Mouse (Mus musculus): ENCODE data around the gene Cux1.

Cux1 gene

DNA sequence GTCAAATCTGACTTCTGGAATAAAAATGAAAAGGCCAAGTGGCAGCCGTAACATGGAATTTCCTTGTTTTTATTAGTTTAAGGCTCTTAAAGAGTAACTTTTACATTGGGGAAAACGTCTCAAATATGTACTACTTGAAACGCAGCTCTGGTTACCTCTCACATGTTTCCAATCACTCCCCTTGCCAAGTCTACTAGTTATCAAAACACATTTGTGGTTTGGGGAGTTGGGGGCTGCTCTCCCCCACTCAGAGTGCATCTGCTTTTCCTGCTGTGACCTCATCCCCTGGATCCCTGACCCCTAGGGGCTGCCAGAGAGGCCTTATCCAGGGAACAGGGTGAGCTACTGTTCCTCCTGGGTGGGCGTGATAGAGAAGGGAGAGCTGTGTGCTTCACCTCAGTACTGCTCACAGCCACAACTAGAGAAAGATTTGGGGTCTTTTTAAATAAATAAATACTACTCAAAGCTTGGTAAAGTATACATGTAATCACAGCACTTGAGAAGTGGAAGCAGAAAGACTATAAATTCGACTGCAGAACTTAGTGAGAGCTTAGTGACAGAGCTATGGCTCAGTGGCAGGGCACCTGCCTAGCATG, 64.7 kb downstream of the Cux1 start:
- DNase-seq: no peak

- no peak for DNase-seq
Measured at GRCm38 (mm10) chr5:136500307-136500871, 66.9 kb downstream of the Cux1 start.

DNA sequence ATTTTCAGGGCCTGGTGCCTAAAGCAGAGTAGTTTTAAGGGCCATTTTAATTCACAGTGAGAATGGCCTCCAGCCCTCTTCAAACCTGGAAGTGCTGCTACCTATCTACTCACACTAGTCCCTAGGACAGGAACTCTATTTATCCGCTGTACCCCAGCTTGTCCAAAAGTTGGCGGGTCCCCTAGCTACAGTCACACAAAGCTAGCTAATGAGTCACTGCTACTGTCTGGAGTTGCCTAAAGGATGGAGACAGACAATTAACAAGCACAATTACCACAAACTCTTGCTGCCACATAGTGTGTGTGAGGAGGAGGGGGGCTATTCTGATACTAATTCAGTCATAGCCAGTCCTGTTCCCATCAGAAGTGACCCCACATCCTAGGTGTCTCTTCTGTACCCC, 68.0 kb downstream of the Cux1 start:
- no peak for DNase-seq

DNA sequence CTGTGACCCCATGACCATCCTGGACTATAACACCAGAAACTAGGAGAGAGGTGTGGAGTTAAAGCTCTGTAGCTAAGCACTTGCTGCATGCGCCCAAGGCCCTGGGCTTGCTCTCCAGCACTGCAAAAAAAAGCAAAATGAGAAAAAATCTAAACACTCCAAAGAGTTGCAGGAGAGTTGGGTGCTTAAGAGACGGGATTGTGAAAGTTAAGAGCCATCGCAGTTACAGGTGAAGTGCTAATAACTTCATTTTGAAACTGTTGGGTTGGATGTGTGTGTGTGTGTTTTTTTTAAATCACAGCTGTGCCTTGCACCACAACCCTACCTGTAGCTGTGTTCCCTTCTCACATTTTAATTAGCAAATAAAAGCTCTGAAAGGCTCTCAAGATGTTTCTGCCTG, 68.5 kb downstream of the Cux1 start:
- DNase-seq: peak; percentile 45

- no peak for DNase-seq
Measured at GRCm38 (mm10) chr5:136497301-136497700, 70.0 kb downstream of the Cux1 start.

DNA sequence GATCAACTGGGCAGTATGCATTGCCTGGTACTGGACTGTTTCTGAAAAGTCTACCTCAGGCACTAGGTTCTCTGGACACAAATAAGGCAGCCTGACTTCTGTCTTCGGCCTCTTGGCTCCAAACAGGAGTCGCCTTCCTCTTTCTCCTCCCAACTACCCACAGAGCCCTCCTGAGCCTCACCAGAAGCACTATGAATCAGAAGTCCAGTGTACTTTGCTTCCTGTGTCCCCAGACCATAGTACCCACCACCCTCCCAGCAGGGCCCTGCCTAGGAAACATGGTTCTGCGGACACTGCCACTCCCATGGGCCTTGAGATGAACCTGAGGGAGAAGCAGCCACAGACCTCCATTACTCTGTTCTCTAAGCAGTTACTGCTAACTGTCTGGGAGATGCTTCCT, 71.7 kb downstream of the Cux1 start:
- DNase-seq: no peak

DNA sequence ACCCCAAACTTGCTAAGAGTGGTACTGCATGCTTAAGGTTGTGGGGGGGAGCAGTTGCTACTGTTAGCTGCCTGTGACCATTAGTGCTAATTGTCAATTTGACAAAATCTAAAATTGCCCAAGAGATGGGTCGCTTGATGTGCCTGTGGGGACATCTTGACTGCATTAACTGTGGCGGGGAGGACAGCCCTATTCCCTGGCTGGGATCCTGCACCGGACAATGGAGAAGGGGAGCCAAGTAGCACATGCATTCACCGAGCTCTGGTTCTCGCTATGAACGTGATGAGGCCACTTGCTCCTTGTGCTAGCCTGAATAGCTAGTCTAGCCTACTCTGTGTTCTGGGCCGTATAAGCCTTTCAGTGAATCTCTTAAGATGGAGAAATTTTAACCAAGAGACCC, 72.4 kb downstream of the Cux1 start:
- no peak for DNase-seq

DNA sequence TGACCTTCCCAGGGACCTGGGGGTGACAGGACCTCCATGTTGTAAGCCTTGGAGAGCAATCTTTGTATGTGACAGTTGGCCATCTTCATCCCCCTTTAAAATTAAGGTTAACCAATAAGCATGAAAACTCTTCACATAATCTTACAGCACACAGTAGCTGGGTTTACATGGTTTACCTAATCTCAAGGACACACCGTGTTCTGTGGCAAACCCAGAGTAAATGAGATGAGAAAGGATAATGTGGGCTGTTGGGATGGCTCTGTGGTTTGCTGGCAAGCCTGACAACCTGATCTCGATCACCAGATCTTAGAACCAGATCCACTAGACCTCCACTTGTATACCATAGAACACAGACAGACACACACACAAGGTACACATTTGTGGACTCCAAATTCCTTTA, 73.0 kb downstream of the Cux1 start:
- DNase-seq: no peak

DNA sequence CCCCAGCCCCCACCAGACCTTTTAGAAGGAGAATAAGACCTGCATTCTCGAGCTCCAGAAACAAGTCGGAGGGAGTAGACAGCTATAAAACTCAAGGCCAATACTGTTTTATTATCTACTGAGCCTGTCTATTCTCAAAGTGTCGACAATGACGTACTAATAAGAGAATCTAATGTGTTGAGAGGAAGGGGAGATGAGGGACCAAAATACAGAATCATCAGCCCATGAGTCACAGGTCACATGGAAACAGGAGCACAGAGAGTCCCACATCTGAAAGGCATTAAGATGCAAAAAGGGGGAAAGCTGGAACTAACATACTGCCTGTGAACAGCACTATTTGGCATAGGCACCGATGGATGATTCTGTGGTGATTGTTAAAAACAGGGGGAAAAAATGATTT, 77.8 kb downstream of the Cux1 start:
- no peak for DNase-seq

GRCm38 (mm10) chr5:136488721-136489120, 78.6 kb downstream of the Cux1 start:
- DNase-seq: no peak

GRCm38 (mm10) chr5:136488223-136488622, 79.1 kb downstream of the Cux1 start:
- no peak for DNase-seq

- DNase-seq: no peak
Measured at GRCm38 (mm10) chr5:136487397-136488093, 79.7 kb downstream of the Cux1 start.

GRCm38 (mm10) chr5:136486401-136486800, 80.9 kb downstream of the Cux1 start:
- DNase-seq: no peak

GRCm38 (mm10) chr5:136485397-136485796, 81.9 kb downstream of the Cux1 start:
- no peak for DNase-seq

DNA sequence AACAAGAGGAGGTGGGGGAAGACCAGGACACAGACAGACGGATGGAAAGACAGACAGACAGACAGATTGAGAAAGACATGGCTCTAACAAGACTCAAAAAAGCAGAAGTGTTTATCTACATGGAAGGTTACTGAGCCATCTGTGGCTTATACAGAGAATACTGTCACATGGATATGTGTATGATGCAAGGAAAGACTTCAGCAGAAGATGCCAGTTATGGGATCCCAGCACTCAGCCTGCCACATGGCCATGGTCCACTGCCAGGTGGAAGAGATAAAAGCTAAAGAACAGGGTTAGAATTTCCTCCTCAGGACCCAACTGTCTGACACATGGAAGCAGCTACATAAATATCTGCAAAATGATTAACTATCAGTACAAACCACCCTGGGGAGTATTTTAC, 84.9 kb downstream of the Cux1 start:
- no peak for DNase-seq

DNA sequence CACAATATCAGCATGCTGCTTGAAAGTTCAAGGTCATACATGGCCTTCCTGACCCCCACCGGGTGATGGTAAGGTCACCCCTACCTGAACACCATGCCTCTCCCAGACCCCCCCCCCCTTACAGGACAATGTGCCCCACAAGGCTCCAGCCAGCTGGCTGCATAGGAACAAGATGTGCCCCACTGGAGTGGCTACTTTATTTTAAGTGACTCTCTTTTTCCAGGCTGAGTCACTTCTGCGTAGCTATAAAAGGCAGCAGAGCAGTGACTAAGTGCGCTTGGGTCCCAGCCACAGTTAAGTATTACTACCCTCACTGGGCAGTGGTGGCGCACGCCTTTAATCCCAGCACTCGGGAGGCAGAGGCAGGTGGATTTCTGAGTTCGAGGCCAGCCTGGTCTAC, 86.7 kb downstream of the Cux1 start:
- peak; percentile 73 for DNase-seq

DNA sequence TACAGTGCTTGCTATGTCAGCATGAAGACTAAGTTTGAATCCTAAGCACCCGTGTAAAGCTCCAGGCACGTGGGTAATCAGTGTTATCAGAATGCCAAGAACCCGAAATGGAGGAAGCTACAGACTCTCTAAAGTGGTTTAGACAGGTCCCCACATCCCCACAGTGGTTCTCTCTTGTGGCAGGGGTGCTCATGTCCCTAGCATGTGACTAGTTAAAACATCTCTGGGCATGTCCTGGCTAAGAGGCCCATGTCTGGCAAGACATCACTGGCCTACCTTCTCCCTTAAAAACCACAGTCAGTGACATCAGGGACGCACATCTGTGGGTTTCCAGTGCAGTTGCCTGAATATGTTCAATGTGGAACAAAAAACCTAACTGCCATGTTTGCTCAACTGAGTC, 87.5 kb downstream of the Cux1 start:
- DNase-seq: no peak

DNA sequence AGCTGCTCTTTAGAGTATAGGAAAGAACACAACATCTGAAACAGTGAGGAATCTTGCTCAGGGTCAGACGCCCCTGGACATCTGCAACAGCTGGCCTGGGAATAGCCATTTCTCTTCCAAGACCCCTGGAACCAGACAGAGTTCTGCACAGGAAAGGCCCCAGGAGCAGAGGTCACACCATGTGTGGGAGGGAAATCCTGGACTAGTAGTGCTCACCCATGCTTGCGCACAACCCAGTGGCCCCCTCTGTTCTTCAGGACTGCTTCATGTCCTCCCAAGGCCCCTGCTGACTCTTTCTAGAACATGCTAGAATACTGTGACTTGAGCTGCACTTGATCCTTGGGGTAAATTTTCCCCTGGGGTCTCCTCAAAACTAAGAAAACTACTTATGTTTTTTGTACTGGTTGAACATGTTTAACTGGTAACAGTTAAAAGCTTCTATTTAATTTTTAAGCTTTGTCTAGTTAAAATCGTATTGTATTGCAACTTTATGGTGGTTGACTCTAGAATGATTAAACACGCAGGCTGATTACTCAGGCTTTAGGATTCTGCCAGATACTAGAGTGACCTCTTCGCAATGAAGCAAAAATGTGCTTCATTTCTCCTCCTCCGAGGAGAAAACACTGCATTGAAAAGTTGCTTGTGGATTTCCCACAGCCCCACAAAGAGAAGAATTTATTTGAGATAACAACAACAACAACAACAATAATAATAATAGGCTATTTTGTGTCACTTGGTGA, 88.1 kb downstream of the Cux1 start:
- DNase-seq: no peak

DNA sequence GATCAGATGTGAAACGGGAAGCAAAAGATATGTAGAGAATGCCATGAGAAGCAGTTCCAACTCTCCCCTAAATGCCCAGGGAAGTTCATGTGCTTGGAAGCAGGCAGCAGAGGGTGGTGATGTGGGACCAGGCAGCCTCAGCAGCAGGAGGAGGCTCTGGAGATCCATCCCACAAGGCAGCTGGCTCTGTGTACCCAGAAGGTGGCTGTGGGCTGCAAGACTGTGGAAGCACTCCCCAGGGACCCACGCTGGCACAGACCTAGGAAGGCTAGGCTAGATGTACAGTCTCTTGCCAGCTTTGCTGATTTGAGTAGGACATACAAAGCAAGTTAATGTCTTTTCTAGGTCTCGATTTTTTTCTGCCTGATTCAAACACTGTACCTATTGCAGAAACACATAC, 91.0 kb downstream of the Cux1 start:
- no peak for DNase-seq

DNA sequence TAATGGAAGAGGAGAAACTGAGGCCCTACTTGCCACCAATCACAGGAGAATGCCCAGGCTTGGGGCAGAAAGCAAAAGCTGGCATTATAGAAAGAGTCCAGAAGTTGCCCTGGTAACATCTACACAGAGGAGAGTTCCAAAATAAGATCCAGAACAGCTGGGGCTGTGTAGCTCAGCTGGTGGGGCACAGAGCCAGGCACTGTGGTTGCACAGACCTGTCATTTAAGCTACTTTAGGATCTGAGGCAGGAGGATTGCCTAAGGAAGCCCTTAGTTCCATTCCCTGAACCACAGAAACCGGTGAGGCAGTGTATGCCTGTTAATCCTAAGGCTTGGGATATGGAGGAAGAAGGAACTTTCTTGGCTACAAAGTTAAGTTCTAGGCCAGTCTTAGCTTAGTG, 92.1 kb downstream of the Cux1 start:
- DNase-seq: no peak

DNA sequence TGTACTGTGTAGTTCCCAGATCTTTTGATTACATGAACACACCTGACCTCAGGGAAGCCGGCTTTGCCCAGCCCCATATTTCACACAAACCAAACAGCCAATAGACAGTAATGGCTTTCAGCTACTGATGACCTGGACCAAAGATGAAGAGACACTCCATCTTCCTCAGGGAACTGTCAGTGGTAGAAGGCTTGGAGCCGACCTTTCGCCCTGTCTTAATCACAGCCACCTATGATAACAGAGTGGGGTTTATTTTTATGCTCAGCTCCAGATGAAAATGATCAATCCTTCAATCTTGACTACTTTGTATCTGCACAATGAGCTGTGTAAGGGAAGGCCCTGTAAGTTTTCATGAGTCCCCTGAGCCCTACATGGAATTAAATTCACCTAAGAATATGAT, 93.2 kb downstream of the Cux1 start:
- no peak for DNase-seq

- no peak for DNase-seq
Measured at GRCm38 (mm10) chr5:136473337-136473736, 94.0 kb downstream of the Cux1 start.

GRCm38 (mm10) chr5:136472846-136473245, 94.4 kb downstream of the Cux1 start:
- DNase-seq: no peak
